Mouse (Mus musculus) small intestine, adult 2 months (tissue): ENCODE measurements around the gene Nrip1.

Experiments used
- CTCF ChIP-seq: fragments of 200-500 bp; IDR thresholded peaks from 2 replicates; pipeline ENCODE4 v1.5.1; 2012; ENCODE audit warnings: low read depth, mild to moderate bottlenecking, control low read depth, inconsistent platforms, low read length, moderate library complexity, mixed read lengths; ENCODE audit not compliant: insufficient replicate concordance, insufficient read length; ENCODE audit errors: extremely low read depth
- POLR2A ChIP-seq: fragments of 200-500 bp; IDR thresholded peaks from 2 replicates; pipeline ENCODE4 v1.6.1; 2012; ENCODE audit warnings: low read depth, mild to moderate bottlenecking, control low read depth, inconsistent platforms, low read length, moderate library complexity

- TF ChIP-seq CTCF (no peak), POLR2A (no peak)
Observed at GRCm38 (mm10) chr16:76300452-76300851, 73.2 kb downstream of the Nrip1 start.
